10 mouse cellular contexts compared by ENCODE assay signal in genomic region chr2:115857123-115858080, GRCm38 (mm10).
DNase-seq lines count a peak whose midpoint lies in the region; ATAC-seq lines count a peak whose summit lies in the region.
"Had no signal": no experiment of that assay in that cellular context is flagged by ENCODE, and none has a peak within 500 bp of the region (broad histone marks: within the 10 kb centered on the region; RNA-seq: fewer than 3 reads in every experiment).

No protein-coding gene starts in this region.

- no peak for DNase-seq in kidney, postnatal 14 days
- DNase-seq in embryo, embryonic 9.5 days (ENCODE audit: extremely low spot score), result peak; percentile 59
- no peak for DNase-seq in right cerebral cortex, postnatal 14 days
- DNase-seq in urinary bladder, postnatal 10 days (ENCODE audit: low spot score), result no peak
- DNase-seq: thymus, adult 18-20 months had no signal

- H3K4me1 ChIP-seq in kidney, embryonic 14.5 days (ENCODE audit: control insufficient read depth, insufficient read depth, low read length), result peaks cover 47% of the 10 kb centered on the region
- peaks cover 55% of the 10 kb centered on the region for H3K4me1 ChIP-seq in hindbrain, embryonic 12.5 days
- H3K4me1 ChIP-seq in neural tube, embryonic 14.5 days (ENCODE audit: control insufficient read depth, insufficient read depth, low read length), result peaks cover 28% of the 10 kb centered on the region; the same call in 1 of the 2 replicates
- 0 out of 2 replicates have a peak, but pooled peaks cover 10% of the 10 kb centered on the region for H3K4me1 ChIP-seq in liver, embryonic 12.5 days

- H3K9me3 ChIP-seq in kidney, embryonic 14.5 days (ENCODE audit: control insufficient read depth, low read length), result no peaks in the 10 kb centered on the region
- H3K9me3 ChIP-seq in hindbrain, embryonic 12.5 days (replicated peaks), result no peaks in the 10 kb centered on the region
- H3K9me3 ChIP-seq in neural tube, embryonic 14.5 days (ENCODE audit: control insufficient read depth, low read length), result no peaks in the 10 kb centered on the region
- H3K9me3 ChIP-seq in liver, embryonic 12.5 days (replicated peaks), result no peaks in the 10 kb centered on the region

- H3K36me3 ChIP-seq in kidney, embryonic 14.5 days (ENCODE audit: control insufficient read depth, insufficient read depth, low read length), result no peaks in the 10 kb centered on the region
- H3K36me3 ChIP-seq in hindbrain, embryonic 12.5 days, result no peaks in the 10 kb centered on the region
- H3K36me3 ChIP-seq in neural tube, embryonic 14.5 days (ENCODE audit: control insufficient read depth, insufficient read depth, low read length), result no peaks in the 10 kb centered on the region
- H3K36me3 ChIP-seq in liver, embryonic 12.5 days, result no peaks in the 10 kb centered on the region

- ATAC-seq in kidney, embryonic 14.5 days (ENCODE audit: low FRiP score, low TSS enrichment), result no peak
- no peak for ATAC-seq in hindbrain, embryonic 12.5 days (ENCODE audit: low FRiP score)
- ATAC-seq in neural tube, embryonic 14.5 days (ENCODE audit: low read depth), result no peak
- no peak for ATAC-seq in liver, embryonic 12.5 days
- ATAC-seq: lung, postnatal 0 days had no signal

- H3K27ac ChIP-seq in kidney, embryonic 14.5 days (ENCODE audit: low read depth, low read length), result peak overlapping the region; percentile 80
- H3K27ac ChIP-seq in hindbrain, embryonic 12.5 days, result peak overlapping the region; percentile 94
- H3K27ac ChIP-seq in neural tube, embryonic 14.5 days (ENCODE audit: low read depth, low read length), result peak overlapping the region; percentile 57; the same call in 1 of the 2 replicates
- H3K27ac ChIP-seq in liver, embryonic 12.5 days, result no peak overlapping the region

- H3K9ac ChIP-seq in kidney, embryonic 14.5 days (ENCODE audit: low read depth, low read length), result peak overlapping the region; percentile 38; the same call in 1 of the 2 replicates
- peak overlapping the region; percentile 56 for H3K9ac ChIP-seq in hindbrain, embryonic 12.5 days
- H3K9ac ChIP-seq in neural tube, embryonic 14.5 days (replicated peaks; ENCODE audit: low read depth, low read length), result no peak overlapping the region
- H3K9ac ChIP-seq in liver, embryonic 12.5 days, result no peak overlapping the region

- H3K27me3 ChIP-seq in kidney, embryonic 14.5 days (ENCODE audit: control insufficient read depth, insufficient read depth, low read length), result no peaks in the 10 kb centered on the region
- peaks cover 24% of the 10 kb centered on the region for H3K27me3 ChIP-seq in hindbrain, embryonic 12.5 days
- H3K27me3 ChIP-seq in neural tube, embryonic 14.5 days (ENCODE audit: control insufficient read depth, insufficient read depth, low read length), result 0 out of 2 replicates have a peak, but pooled peaks cover 4% of the 10 kb centered on the region
- peaks cover 93% of the 10 kb centered on the region for H3K27me3 ChIP-seq in liver, embryonic 12.5 days (replicated peaks)

- no peak overlapping the region for H3K4me3 ChIP-seq in kidney, embryonic 14.5 days (ENCODE audit: low read length)
- H3K4me3 ChIP-seq in hindbrain, embryonic 12.5 days, result peak overlapping the region; percentile 23
- no peak overlapping the region for H3K4me3 ChIP-seq in neural tube, embryonic 14.5 days (ENCODE audit: low read depth, low read length)
- no peak overlapping the region for H3K4me3 ChIP-seq in liver, embryonic 12.5 days

- peak overlapping the region; percentile 51; the same call in 1 of the 2 replicates for H3K4me2 ChIP-seq in kidney, embryonic 14.5 days (replicated peaks; ENCODE audit: low read depth, low read length)
- peak overlapping the region; percentile 57 for H3K4me2 ChIP-seq in hindbrain, embryonic 12.5 days (replicated peaks)
- H3K4me2 ChIP-seq in neural tube, embryonic 14.5 days (ENCODE audit: low read depth, low read length), result peak overlapping the region; percentile 32
- no peak overlapping the region for H3K4me2 ChIP-seq in liver, embryonic 12.5 days

- 8% methylated on average over 11 of the region's 11 CpGs for WGBS in kidney, embryonic 14.5 days
- WGBS in hindbrain, embryonic 12.5 days, result 5% methylated on average over 11 of the region's 11 CpGs
- 8% methylated on average over 11 of the region's 11 CpGs for WGBS in neural tube, embryonic 14.5 days
- WGBS in liver, embryonic 12.5 days (ENCODE audit: insufficient replicate concordance), result 11% methylated on average over 11 of the region's 11 CpGs

Comparison
In these comparisons a context has a peak if more than half of its experiments do, and no peak if none do; other contexts are left out.
1. H3K9ac ChIP-seq: peak in kidney, embryonic 14.5 days (single experiment) and hindbrain, embryonic 12.5 days (single experiment); none in neural tube, embryonic 14.5 days (single experiment) and liver, embryonic 12.5 days (single experiment).